Mouse (Mus musculus) bone marrow, adult 2 months (tissue): ENCODE data around the gene Hnrnpf.

Experiments used
- CTCF ChIP-seq: fragments of 200-500 bp; IDR thresholded peaks from 2 replicates; pipeline ENCODE4 v1.5.1; 2011; ENCODE audit warnings: low read length, control low read depth; ENCODE audit not compliant: control insufficient read depth, insufficient read depth
- POLR2A ChIP-seq: fragments of 200-500 bp; IDR thresholded peaks from 2 replicates; pipeline ENCODE4 v1.6.1; 2011; ENCODE audit warnings: low read depth, mild to moderate bottlenecking, control low read depth, low read length, borderline replicate concordance; ENCODE audit not compliant: control insufficient read depth

- TF ChIP-seq CTCF, result no peak
- TF ChIP-seq POLR2A, result no peak
Measured at GRCm38 (mm10) chr6:117906015-117906531, 5.9 kb downstream of the Hnrnpf start.
